Mouse (Mus musculus) brain, embryonic 14.5 days (tissue): ENCODE results near the gene Dlx5.

Experiments used
- CTCF ChIP-seq: fragments of 200-500 bp; IDR thresholded peaks from 2 replicates; pipeline ENCODE4 v1.5.1; 2012; ENCODE audit warnings: inconsistent platforms, mild to moderate bottlenecking, moderate library complexity, borderline replicate concordance; ENCODE audit not compliant: insufficient read depth, insufficient read length; ENCODE audit errors: extremely low read depth
- POLR2A ChIP-seq: fragments of 200-500 bp; IDR thresholded peaks from 2 replicates; pipeline ENCODE4 v1.6.1; 2012; ENCODE audit warnings: mild to moderate bottlenecking, inconsistent platforms, borderline replicate concordance; ENCODE audit not compliant: poor library complexity, insufficient read depth, insufficient read length, severe bottlenecking; ENCODE audit errors: extremely low read depth

- TF ChIP-seq CTCF = no peak
- TF ChIP-seq POLR2A = no peak
Measured at GRCm38 (mm10) chr6:6930831-6931230, 48.9 kb upstream of the Dlx5 start.
